Mouse (Mus musculus) lung, embryonic 15.5 days (tissue): ENCODE data around the gene Tmem115. TPM values are rescaled to one million over a fixed set of nuclear protein-coding genes. Genes with fewer than 3 reads are reported as not detected.

ENCODE experiments used
- polyA plus RNA-seq: library from polyadenylated mRNA; unstranded; fragments of >200 nt; fragmentation: Nextera tagmentation; extraction: Ambion mirVana; gene quantifications from 2 replicates; pipeline ENCODE4 v1.2.1, GENCODE M21; 2015

Tmem115 gene
- polyA plus RNA-seq, 1 experiment from 2014 or later, result 39.7 TPM

Other genes starting within 250 kb of the Tmem115 start
- 13.3 and 17.8 TPM in 2 replicates for gene Mapkapk3, start 244.1 kb upstream of the Tmem115 start, polyA plus RNA-seq
- 15.4 and 16.4 TPM in 2 replicates for gene Cish, start 237.9 kb upstream of the Tmem115 start, polyA plus RNA-seq
- gene Hemk1, start 195.6 kb upstream of the Tmem115 start, polyA plus RNA-seq, result 9.7 and 11.4 TPM in 2 replicates
- 0.47 and 0.79 TPM in 2 replicates for gene 6430571L13Rik, start 193.3 kb upstream of the Tmem115 start, polyA plus RNA-seq
- gene Cacna2d2, start 134.3 kb upstream of the Tmem115 start, polyA plus RNA-seq, result 0.30 and 0.42 TPM in 2 replicates
- 26.0 and 28.4 TPM in 2 replicates for gene Cyb561d2, start 8.2 kb downstream of the Tmem115 start, polyA plus RNA-seq
- 39.2 and 42.2 TPM in 2 replicates for gene Nprl2, start 8.3 kb downstream of the Tmem115 start, polyA plus RNA-seq
- gene Zmynd10, start 13.4 kb downstream of the Tmem115 start, polyA plus RNA-seq, result 6.8 TPM in 2 replicates
- 57.7 and 64.1 TPM in 2 replicates for gene Rassf1, start 17.6 kb downstream of the Tmem115 start, polyA plus RNA-seq
- 37.7 and 39.7 TPM in 2 replicates for gene Tusc2, start 29.3 kb downstream of the Tmem115 start, polyA plus RNA-seq
- gene Hyal2, start 34.0 kb downstream of the Tmem115 start, polyA plus RNA-seq, result 105 and 109 TPM in 2 replicates
- 8.4 and 9.6 TPM in 2 replicates for gene Hyal1, start 43.0 kb downstream of the Tmem115 start, polyA plus RNA-seq
- gene Naa80, start 44.9 kb downstream of the Tmem115 start, polyA plus RNA-seq, result 18.2 and 18.6 TPM in 2 replicates
- 0.99 and 1.4 TPM in 2 replicates for gene Hyal3, start 46.9 kb downstream of the Tmem115 start, polyA plus RNA-seq
- 40.0 and 44.2 TPM in 2 replicates for gene Ifrd2, start 53.7 kb downstream of the Tmem115 start, polyA plus RNA-seq
- gene Sema3b, start 75.3 kb downstream of the Tmem115 start, polyA plus RNA-seq, result 8.2 and 9.1 TPM in 2 replicates
- gene Gnai2, start 101.4 kb downstream of the Tmem115 start, polyA plus RNA-seq, result 469 and 478 TPM in 2 replicates
- 3.9 and 4.1 TPM in 2 replicates for gene Slc38a3, start 135.6 kb downstream of the Tmem115 start, polyA plus RNA-seq
- 0.54 and 0.93 TPM in 2 replicates for gene Gnat1, start 145.8 kb downstream of the Tmem115 start, polyA plus RNA-seq
- 12.3 and 13.7 TPM in 2 replicates for gene Sema3f, start 176.5 kb downstream of the Tmem115 start, polyA plus RNA-seq
- 188 and 202 TPM in 2 replicates for gene Rbm5, start 237.1 kb downstream of the Tmem115 start, polyA plus RNA-seq